Mouse (Mus musculus): ENCODE data around the gene Tmem176b.

- TF ChIP-seq POLR2A (IDR thresholded peaks at IDR 0.05; ENCODE audit: low read depth, low read length) (no peak), CTCF (IDR thresholded peaks at IDR 0.05; ENCODE audit: borderline replicate concordance, insufficient read depth, low read length) (no peak)
Measured at GRCm38 (mm10) chr6:48809494-48810219, 31.6 kb downstream of the Tmem176b start.

All from embryonic fibroblast, embryonic 13.5 days (primary cell).